In the genomic region with DNA sequence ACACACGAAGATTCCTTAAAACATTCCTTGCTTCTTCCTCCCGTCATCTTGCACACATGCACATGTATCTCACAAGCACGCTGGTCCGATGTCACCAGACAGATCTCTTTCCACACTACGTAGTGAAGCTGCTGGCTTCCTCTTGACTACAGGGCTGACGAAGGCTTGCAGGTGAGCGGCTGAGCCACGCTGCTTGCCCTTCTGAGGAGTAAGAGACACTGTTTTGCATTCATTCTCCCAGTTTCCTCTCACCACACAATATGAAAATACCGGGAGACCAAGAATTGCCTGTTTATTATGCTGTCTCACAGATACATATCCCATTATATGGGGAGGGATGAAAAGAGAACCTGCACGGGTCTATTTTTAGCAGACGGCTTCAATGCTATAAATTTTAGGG, we compare ENCODE assay signal across 9 mouse cellular contexts.
DNase-seq lines count a peak whose midpoint lies in the region; ATAC-seq and TF ChIP-seq lines count a peak whose summit lies in the region.
"Had no signal": no experiment of that assay in that cellular context is flagged by ENCODE, and none has a peak within 500 bp of the region (broad histone marks: within the 10 kb centered on the region; RNA-seq: fewer than 3 reads in every experiment).

No protein-coding gene starts in this region.

- DNase-seq in lung, postnatal 14 days, result no peak
- DNase-seq in cerebellum, adult 11 months, result no peak
- no peak for DNase-seq in adipocyte (ENCODE audit: low spot score)
- DNase-seq: cerebellum, adult 11-12 months had no signal

- H3K27me3 ChIP-seq in lung, embryonic 15.5 days, result peaks cover 89% of the 10 kb centered on the region
- H3K27me3 ChIP-seq in forebrain, embryonic 13.5 days, result no peaks in the 10 kb centered on the region; the same call in none of the 2 replicates
- H3K27me3 ChIP-seq in intestine, postnatal 0 days (replicated peaks; ENCODE audit: control insufficient read depth, insufficient read depth, low read length), result peaks cover 60% of the 10 kb centered on the region
- peaks cover 48% of the 10 kb centered on the region for H3K27me3 ChIP-seq in stomach, embryonic 14.5 days (ENCODE audit: control insufficient read depth, insufficient read depth, low read length)

- no peak for TF ChIP-seq CTCF in intestine, postnatal 0 days (IDR thresholded peaks at IDR 0.05; ENCODE audit: low read depth)

- no peaks in the 10 kb centered on the region for H3K4me1 ChIP-seq in lung, embryonic 15.5 days
- H3K4me1 ChIP-seq in forebrain, embryonic 13.5 days, result peaks cover 70% of the 10 kb centered on the region
- no peaks in the 10 kb centered on the region for H3K4me1 ChIP-seq in intestine, postnatal 0 days (replicated peaks; ENCODE audit: control insufficient read depth, insufficient read depth, low read length)
- H3K4me1 ChIP-seq in stomach, embryonic 14.5 days (ENCODE audit: control insufficient read depth, insufficient read depth, low read length), result 0 out of 2 replicates have a peak, but pooled peaks cover 4% of the 10 kb centered on the region

- no peaks in the 10 kb centered on the region for H3K36me3 ChIP-seq in lung, embryonic 15.5 days
- no peaks in the 10 kb centered on the region for H3K36me3 ChIP-seq in forebrain, embryonic 13.5 days (ENCODE audit: poor library complexity, severe bottlenecking)
- H3K36me3 ChIP-seq in intestine, postnatal 0 days (ENCODE audit: control insufficient read depth, insufficient read depth), result no peaks in the 10 kb centered on the region
- H3K36me3 ChIP-seq in stomach, embryonic 14.5 days (ENCODE audit: control insufficient read depth, insufficient read depth, low read length), result no peaks in the 10 kb centered on the region

- ATAC-seq in lung, embryonic 15.5 days (ENCODE audit: borderline replicate concordance, extremely low read depth, low FRiP score, low TSS enrichment), result no peak
- no peak for ATAC-seq in forebrain, embryonic 13.5 days
- ATAC-seq in intestine, postnatal 0 days, result no peak
- ATAC-seq in stomach, embryonic 14.5 days (ENCODE audit: insufficient number of reproducible peaks, insufficient read depth, low FRiP score, low read depth), result no peak

- H3K4me3 ChIP-seq in lung, embryonic 15.5 days, result 0 out of 2 replicates have a peak overlapping the region, but pooled peaks have one; percentile 12
- H3K4me3 ChIP-seq in forebrain, embryonic 13.5 days, result peak overlapping the region; percentile 28; the same call in 1 of the 2 replicates
- no peak overlapping the region; the same call in 1 of the 2 replicates for H3K4me3 ChIP-seq in intestine, postnatal 0 days (ENCODE audit: low read depth, low read length)
- H3K4me3 ChIP-seq in stomach, embryonic 14.5 days (ENCODE audit: low read depth, low read length), result peak overlapping the region; percentile 19; the same call in 1 of the 2 replicates

- no peak overlapping the region for H3K9ac ChIP-seq in lung, embryonic 15.5 days
- H3K9ac ChIP-seq in forebrain, embryonic 13.5 days, result peak overlapping the region; percentile 56
- H3K9ac ChIP-seq in intestine, postnatal 0 days (ENCODE audit: low read depth, low read length), result no peak overlapping the region
- H3K9ac ChIP-seq in stomach, embryonic 14.5 days (replicated peaks; ENCODE audit: low read depth, low read length), result no peak overlapping the region

- H3K9me3 ChIP-seq in lung, embryonic 15.5 days, result no peaks in the 10 kb centered on the region
- no peaks in the 10 kb centered on the region for H3K9me3 ChIP-seq in forebrain, embryonic 13.5 days (replicated peaks)
- no peaks in the 10 kb centered on the region for H3K9me3 ChIP-seq in intestine, postnatal 0 days (ENCODE audit: control insufficient read depth)
- H3K9me3 ChIP-seq in stomach, embryonic 14.5 days (ENCODE audit: control insufficient read depth, low read depth, low read length), result no peaks in the 10 kb centered on the region

- H3K4me2 ChIP-seq in lung, embryonic 15.5 days, result peak overlapping the region; percentile 41; the same call in 1 of the 2 replicates
- peak overlapping the region; percentile 57 for H3K4me2 ChIP-seq in forebrain, embryonic 13.5 days
- H3K4me2 ChIP-seq in intestine, postnatal 0 days (replicated peaks; ENCODE audit: low read depth), result peak overlapping the region; percentile 50; the same call in 1 of the 2 replicates
- peak overlapping the region; percentile 41 for H3K4me2 ChIP-seq in stomach, embryonic 14.5 days (replicated peaks; ENCODE audit: low read depth, low read length)

- WGBS in lung, embryonic 15.5 days, result 5% methylated on average over 11 of the region's 11 CpGs
- 2% methylated on average over 11 of the region's 11 CpGs for WGBS in forebrain, embryonic 13.5 days
- WGBS in intestine, postnatal 0 days, result 3% methylated on average over 11 of the region's 11 CpGs
- 2% methylated on average over 11 of the region's 11 CpGs for WGBS in stomach, embryonic 14.5 days

- H3K27ac ChIP-seq in lung, embryonic 15.5 days, result no peak overlapping the region
- H3K27ac ChIP-seq in forebrain, embryonic 13.5 days, result peak overlapping the region; percentile 95
- no peak overlapping the region for H3K27ac ChIP-seq in intestine, postnatal 0 days (ENCODE audit: low read depth, low read length)
- H3K27ac ChIP-seq in stomach, embryonic 14.5 days (ENCODE audit: low read length), result no peak overlapping the region
- H3K27ac ChIP-seq: macrophage had no signal
